17 mouse cellular contexts compared by ENCODE assay signal in genomic region chr12:79724875-79725274, GRCm38 (mm10).
"Had no signal": no experiment of that assay in that cellular context is flagged by ENCODE, and none has a peak within 500 bp of the region (broad histone marks: within the 10 kb centered on the region; RNA-seq: fewer than 3 reads in every experiment).

No protein-coding gene starts in this region.

- H3K4me3 ChIP-seq: left cerebral cortex, adult 2 months; liver, embryonic 13.5 days; megakaryocyte, embryonic 14.5 days; midbrain, embryonic 10.5 days; midbrain, embryonic 13.5 days; neural tube, embryonic 13.5 days had no signal

- H3K27ac ChIP-seq: kidney, postnatal 0 days; liver, embryonic 13.5 days; midbrain, embryonic 10.5 days; midbrain, embryonic 13.5 days; neural tube, embryonic 13.5 days; stomach, postnatal 0 days had no signal

- DNase-seq: kidney, adult 2 months; kidney, postnatal 25 days; layer of hippocampus, postnatal 36 days; liver, embryonic 13.5 days; lung, embryonic 14.5 days; retina, postnatal 1 day; thymus, adult 2 months; thymus, postnatal 25 days had no signal

- H3K9ac ChIP-seq: liver, embryonic 13.5 days; lung, embryonic 14.5 days; midbrain, embryonic 13.5 days; neural tube, embryonic 13.5 days had no signal

- H3K4me1 ChIP-seq: liver, embryonic 13.5 days had no signal

- H3K36me3 ChIP-seq: liver, embryonic 13.5 days; neural tube, embryonic 13.5 days had no signal

- H3K27me3 ChIP-seq: liver, embryonic 13.5 days; megakaryocyte, embryonic 14.5 days; midbrain, embryonic 13.5 days; neural tube, embryonic 13.5 days had no signal

- ATAC-seq: intestine, postnatal 0 days; lung, postnatal 0 days; midbrain, embryonic 13.5 days had no signal

- H3K4me2 ChIP-seq: liver, embryonic 13.5 days; lung, embryonic 14.5 days; midbrain, embryonic 13.5 days; neural tube, embryonic 13.5 days had no signal
